Mouse (Mus musculus): ENCODE data around the gene Slc8a1. TPM values are rescaled to one million over a fixed set of nuclear protein-coding genes. Genes with fewer than 3 reads are reported as not detected.
A peak's percentile ranks its signal among the peaks of the same experiment; 100 is the strongest.

The Slc8a1 gene
- polyA plus RNA-seq, 1 experiment from 2014 or later: 144 TPM

DNA sequence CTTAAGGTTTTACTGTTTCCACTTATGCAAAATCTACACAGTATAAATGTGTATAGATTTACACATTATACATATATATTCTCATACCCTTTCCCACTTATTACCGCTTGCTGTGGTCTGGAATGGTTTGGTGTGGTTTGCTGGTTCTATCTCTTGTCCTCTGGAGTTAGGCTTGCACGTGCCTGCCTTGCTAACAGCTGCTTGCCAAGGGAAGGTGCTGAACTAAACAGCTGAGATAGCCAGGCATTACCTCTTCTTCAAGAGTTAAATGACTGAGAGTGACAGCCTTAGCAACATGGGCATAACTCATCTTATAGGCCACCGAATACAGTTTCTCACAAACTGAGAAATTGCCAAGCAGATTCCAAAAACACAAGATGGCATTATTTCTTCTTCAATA is 211.7 kb downstream of the Slc8a1 start:
- H3K27me3 ChIP-seq (ENCODE audit: control insufficient read depth, insufficient read depth, low read length): no peaks in the 10 kb centered on the region
- H3K27ac ChIP-seq (replicated peaks in 1 of 2; ENCODE audit: control insufficient read depth in 1 of 2, insufficient read depth in 1 of 2, low read depth in 2 of 2, low read length in 2 of 2): no peak overlapping the region
- H3K4me2 ChIP-seq (ENCODE audit: low read length): no peak overlapping the region
- peaks cover 0 to 17% of the 10 kb centered on the region in 2 experiments; a peak in 3 of 4 replicates for H3K4me1 ChIP-seq (ENCODE audit: control insufficient read depth in 2 of 2, insufficient read depth in 2 of 2, low read length in 2 of 2)
- no peak overlapping the region for H3K4me3 ChIP-seq (ENCODE audit: control insufficient read depth in 1 of 2, insufficient read depth in 1 of 2, low read depth in 1 of 2, low read length in 2 of 2)
- H3K9ac ChIP-seq (ENCODE audit: low read length): no peak overlapping the region
- H3K36me3 ChIP-seq (ENCODE audit: control insufficient read depth, insufficient read depth, low read length): no peaks in the 10 kb centered on the region
- 74% methylated on average over 3 of the region's 3 CpGs for WGBS
- no peak for ATAC-seq (ENCODE audit: insufficient number of reproducible peaks, insufficient read depth, low FRiP score, low read depth)
- no peaks in the 10 kb centered on the region for H3K9me3 ChIP-seq (ENCODE audit: control insufficient read depth, low read length)

DNA sequence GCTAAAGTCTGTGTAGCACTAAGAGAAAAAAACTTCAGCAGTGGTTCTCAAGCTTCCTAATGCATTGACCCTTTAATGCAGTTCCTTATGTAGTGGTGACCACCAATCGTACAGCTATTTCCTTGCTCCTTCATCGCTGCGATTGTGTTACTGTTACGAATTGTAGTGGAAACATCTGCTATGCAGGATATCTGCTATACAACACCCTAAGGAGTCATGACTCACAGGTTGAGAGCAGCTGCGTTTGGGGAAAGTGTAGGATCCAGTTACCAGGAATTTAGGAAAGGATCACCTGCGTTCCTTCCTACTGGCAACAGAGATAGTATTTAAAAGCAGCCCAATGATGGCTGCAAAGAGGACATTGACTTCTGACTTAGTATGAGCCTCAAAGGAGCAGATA is 213.4 kb downstream of the Slc8a1 start:
- Histone ChIP-seq H3K27me3 (ENCODE audit: control insufficient read depth, insufficient read depth, low read length) (no peaks in the 10 kb centered on the region), H3K4me2 (ENCODE audit: low read length) (no peak overlapping the region)
- WGBS: 69% methylated on average over 6 of the region's 6 CpGs

DNA sequence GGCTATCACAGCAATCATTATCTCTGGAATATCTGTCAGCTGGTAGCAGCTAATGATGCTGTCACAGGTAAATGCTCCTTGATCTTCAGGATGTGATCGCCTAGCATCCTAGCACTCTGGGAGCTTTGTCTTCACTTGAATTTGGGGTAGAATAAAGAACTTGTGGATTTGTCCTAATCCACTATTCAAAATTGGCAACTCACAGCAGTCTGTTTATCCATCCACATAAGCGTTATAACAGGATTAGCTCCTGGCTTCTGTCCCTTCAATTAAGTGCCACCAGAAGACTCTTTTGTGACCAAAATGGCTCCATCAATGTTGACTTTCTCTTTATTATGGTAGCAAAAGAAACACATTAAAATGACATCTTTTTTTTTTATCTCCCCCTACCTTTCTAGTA is 214.2 kb downstream of the Slc8a1 start:
- Histone ChIP-seq H3K27ac (replicated peaks in 1 of 2; ENCODE audit: control insufficient read depth in 1 of 2, insufficient read depth in 1 of 2, low read depth in 2 of 2, low read length in 2 of 2) (no peak overlapping the region), H3K4me1 (ENCODE audit: control insufficient read depth in 2 of 2, insufficient read depth in 2 of 2, low read length in 2 of 2) (peaks cover 0 to 21% of the 10 kb centered on the region in 2 experiments; a peak in 3 of 4 replicates), H3K9ac (ENCODE audit: low read length) (no peak overlapping the region), H3K36me3 (ENCODE audit: control insufficient read depth, insufficient read depth, low read length) (no peaks in the 10 kb centered on the region), H3K27me3 (ENCODE audit: control insufficient read depth, insufficient read depth, low read length) (no peaks in the 10 kb centered on the region), H3K4me3 (ENCODE audit: control insufficient read depth in 1 of 2, insufficient read depth in 1 of 2, low read depth in 1 of 2, low read length in 2 of 2) (no peak overlapping the region), H3K9me3 (ENCODE audit: control insufficient read depth, low read length) (no peaks in the 10 kb centered on the region), H3K4me2 (ENCODE audit: low read length) (no peak overlapping the region)
- ATAC-seq (ENCODE audit: insufficient number of reproducible peaks, insufficient read depth, low FRiP score, low read depth): no peak
- WGBS: 68% methylated on average over 2 of the region's 2 CpGs

More for the DNA sequence above, 213.4 kb downstream of the Slc8a1 start:
- no peak for ATAC-seq (ENCODE audit: insufficient number of reproducible peaks, insufficient read depth, low FRiP score, low read depth)
- no peak overlapping the region for H3K9ac ChIP-seq (ENCODE audit: low read length)
- peak overlapping the region in 1 of 2 experiments; percentile 11; a peak in 1 of 4 replicates for H3K27ac ChIP-seq (replicated peaks in 1 of 2; ENCODE audit: control insufficient read depth in 1 of 2, insufficient read depth in 1 of 2, low read depth in 2 of 2, low read length in 2 of 2)
- H3K36me3 ChIP-seq (ENCODE audit: control insufficient read depth, insufficient read depth, low read length): no peaks in the 10 kb centered on the region
- no peaks in the 10 kb centered on the region for H3K9me3 ChIP-seq (ENCODE audit: control insufficient read depth, low read length)
- H3K4me1 ChIP-seq (ENCODE audit: control insufficient read depth in 2 of 2, insufficient read depth in 2 of 2, low read length in 2 of 2): peaks cover 0 to 21% of the 10 kb centered on the region in 2 experiments; a peak in 3 of 4 replicates
- H3K4me3 ChIP-seq (ENCODE audit: control insufficient read depth in 1 of 2, insufficient read depth in 1 of 2, low read depth in 1 of 2, low read length in 2 of 2): no peak overlapping the region

DNA sequence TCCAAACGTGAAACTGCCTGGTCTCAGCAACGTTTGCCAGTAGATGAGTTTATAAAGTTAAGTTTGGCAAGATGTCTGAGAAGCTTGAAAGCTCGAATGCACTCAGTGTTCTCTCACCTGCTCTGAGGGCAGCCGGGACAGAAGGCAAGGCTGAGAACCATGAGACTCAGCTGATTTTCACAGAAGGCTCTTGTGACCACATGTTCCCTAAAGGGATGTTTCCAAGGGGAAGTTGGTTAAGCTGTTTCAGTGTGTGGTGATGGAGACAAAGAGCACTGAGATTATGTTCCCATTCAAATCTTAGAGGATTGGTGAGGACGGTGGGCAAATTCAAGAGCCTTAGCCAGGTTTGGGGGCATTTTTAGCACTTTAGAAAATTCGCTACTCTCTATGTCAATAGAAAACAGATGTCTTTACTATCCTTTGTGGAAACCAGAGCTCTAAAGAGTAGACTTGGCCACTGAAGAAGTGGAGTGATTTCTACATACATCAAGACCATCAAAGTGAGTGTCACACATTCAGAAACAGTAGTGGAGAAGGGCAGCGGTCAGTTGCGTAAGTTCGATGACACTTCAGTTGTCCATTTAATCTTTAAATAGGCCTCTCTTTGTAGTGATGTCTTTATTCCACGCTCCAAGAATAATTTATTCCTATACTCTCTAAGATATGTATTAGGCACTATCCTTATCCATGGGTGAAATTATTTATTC is 219.7 kb downstream of the Slc8a1 start:
- 84% methylated on average over 10 of the region's 10 CpGs for WGBS
- no peak for ATAC-seq (ENCODE audit: insufficient number of reproducible peaks, insufficient read depth, low FRiP score, low read depth)

DNA sequence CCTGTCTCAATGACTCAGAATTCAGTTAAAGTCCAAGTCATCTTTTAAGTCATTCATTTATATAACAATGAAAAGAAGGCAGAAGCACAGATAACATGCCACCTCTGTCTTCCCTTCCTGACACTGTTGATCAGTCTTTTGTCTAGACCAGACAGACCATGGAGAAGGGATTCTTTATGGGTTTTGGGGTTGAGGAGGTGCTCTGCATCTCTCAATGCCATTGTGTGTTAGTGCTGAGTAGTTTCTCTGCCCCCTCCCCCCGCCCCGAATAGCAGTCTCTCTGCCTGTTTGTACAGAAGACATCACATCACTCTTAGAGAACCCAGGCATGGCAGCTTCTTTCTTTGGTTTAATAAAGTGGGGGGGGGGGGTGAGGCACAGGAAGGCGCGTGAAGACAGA is 222.0 kb downstream of the Slc8a1 start:
- peaks cover 13 to 24% of the 10 kb centered on the region in 2 experiments for H3K4me1 ChIP-seq (ENCODE audit: control insufficient read depth in 2 of 2, insufficient read depth in 2 of 2, low read length in 2 of 2)
- no peaks in the 10 kb centered on the region for H3K36me3 ChIP-seq (ENCODE audit: control insufficient read depth, insufficient read depth, low read length)
- H3K4me2 ChIP-seq (ENCODE audit: low read length): no peak overlapping the region
- WGBS: 85% methylated on average over 4 of the region's 4 CpGs
- H3K9ac ChIP-seq (ENCODE audit: low read length): no peak overlapping the region
- no peaks in the 10 kb centered on the region for H3K27me3 ChIP-seq (ENCODE audit: control insufficient read depth, insufficient read depth, low read length)
- ATAC-seq (ENCODE audit: insufficient number of reproducible peaks, insufficient read depth, low FRiP score, low read depth): no peak
- H3K27ac ChIP-seq (replicated peaks in 1 of 2; ENCODE audit: control insufficient read depth in 1 of 2, insufficient read depth in 1 of 2, low read depth in 2 of 2, low read length in 2 of 2): no peak overlapping the region
- H3K9me3 ChIP-seq (ENCODE audit: control insufficient read depth, low read length): no peaks in the 10 kb centered on the region
- H3K4me3 ChIP-seq (ENCODE audit: control insufficient read depth in 1 of 2, insufficient read depth in 1 of 2, low read depth in 1 of 2, low read length in 2 of 2): no peak overlapping the region

More for the DNA sequence above, 219.7 kb downstream of the Slc8a1 start:
- Histone ChIP-seq H3K4me3 (ENCODE audit: control insufficient read depth in 1 of 2, insufficient read depth in 1 of 2, low read depth in 1 of 2, low read length in 2 of 2) (no peak overlapping the region), H3K9ac (ENCODE audit: low read length) (no peak overlapping the region), H3K4me2 (ENCODE audit: low read length) (no peak overlapping the region), H3K4me1 (ENCODE audit: control insufficient read depth in 2 of 2, insufficient read depth in 2 of 2, low read length in 2 of 2) (peaks cover 9 to 26% of the 10 kb centered on the region in 2 experiments), H3K9me3 (ENCODE audit: control insufficient read depth, low read length) (no peaks in the 10 kb centered on the region), H3K36me3 (ENCODE audit: control insufficient read depth, insufficient read depth, low read length) (no peaks in the 10 kb centered on the region), H3K27ac (replicated peaks in 1 of 2; ENCODE audit: control insufficient read depth in 1 of 2, insufficient read depth in 1 of 2, low read depth in 2 of 2, low read length in 2 of 2) (no peak overlapping the region), H3K27me3 (ENCODE audit: control insufficient read depth, insufficient read depth, low read length) (no peaks in the 10 kb centered on the region)

DNA sequence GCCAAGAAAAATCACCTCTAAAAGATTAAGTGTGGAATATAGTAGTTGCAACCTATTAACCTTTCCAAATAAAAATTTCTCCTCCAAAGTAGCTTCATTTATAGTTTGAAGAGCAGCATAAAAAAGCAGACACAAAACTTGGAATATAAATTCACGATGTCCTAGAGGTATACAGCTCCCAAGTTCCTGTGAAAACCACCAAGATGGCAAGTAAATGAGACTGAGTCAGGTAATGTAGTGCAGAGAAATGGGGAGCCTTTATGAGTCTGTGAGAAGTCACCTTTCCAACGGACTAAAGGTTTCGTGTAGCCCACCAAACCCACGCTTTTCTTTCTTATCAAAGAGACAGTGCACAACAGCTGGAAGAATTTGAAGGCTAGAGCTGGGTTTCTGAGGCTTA is 224.2 kb downstream of the Slc8a1 start:
- WGBS: 63% methylated on average over 4 of the region's 4 CpGs
- ATAC-seq (ENCODE audit: insufficient number of reproducible peaks, insufficient read depth, low FRiP score, low read depth): no peak
- no peak overlapping the region for H3K9ac ChIP-seq (ENCODE audit: low read length)
- no peak overlapping the region for H3K4me2 ChIP-seq (ENCODE audit: low read length)
- H3K9me3 ChIP-seq (ENCODE audit: control insufficient read depth, low read length): no peaks in the 10 kb centered on the region
- peaks cover 14 to 24% of the 10 kb centered on the region in 2 experiments for H3K4me1 ChIP-seq (ENCODE audit: control insufficient read depth in 2 of 2, insufficient read depth in 2 of 2, low read length in 2 of 2)
- 0 out of 2 replicates have a peak, but pooled peaks cover 5% of the 10 kb centered on the region for H3K36me3 ChIP-seq (ENCODE audit: control insufficient read depth, insufficient read depth, low read length)
- no peaks in the 10 kb centered on the region for H3K27me3 ChIP-seq (ENCODE audit: control insufficient read depth, insufficient read depth, low read length)
- H3K27ac ChIP-seq (replicated peaks in 1 of 2; ENCODE audit: control insufficient read depth in 1 of 2, insufficient read depth in 1 of 2, low read depth in 2 of 2, low read length in 2 of 2): peak overlapping the region in 1 of 2 experiments; percentile 29; a peak in 2 of 4 replicates
- no peak overlapping the region for H3K4me3 ChIP-seq (ENCODE audit: control insufficient read depth in 1 of 2, insufficient read depth in 1 of 2, low read depth in 1 of 2, low read length in 2 of 2)

DNA sequence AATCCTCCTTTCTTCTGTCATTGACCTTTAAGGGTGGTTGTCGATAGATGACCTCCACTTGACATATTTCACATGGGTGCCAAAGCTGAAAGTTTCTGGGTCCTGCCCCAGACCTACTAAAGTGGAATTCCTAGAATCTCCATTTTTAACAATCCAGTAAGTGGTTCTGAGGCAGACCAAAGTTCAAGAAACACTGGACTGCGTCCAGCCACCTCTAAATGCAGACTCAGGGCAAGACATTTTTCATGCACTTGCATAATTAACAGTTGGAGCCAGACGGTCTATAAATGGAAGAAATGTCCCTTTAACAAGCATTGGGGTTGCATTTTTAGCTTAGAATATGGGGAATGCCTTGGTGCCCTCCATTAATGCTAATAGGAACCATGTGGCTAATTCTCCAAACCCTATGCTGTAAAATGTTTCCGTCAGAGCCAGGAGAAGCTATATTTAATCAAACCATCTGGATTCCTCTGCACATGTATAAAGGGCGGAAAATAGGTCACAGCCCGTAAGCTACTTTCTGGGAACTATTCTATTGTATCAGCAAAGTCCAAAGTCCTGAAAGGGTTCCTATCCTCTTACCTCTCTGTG is 224.7 kb downstream of the Slc8a1 start:
- Histone ChIP-seq H3K4me1 (ENCODE audit: control insufficient read depth in 2 of 2, insufficient read depth in 2 of 2, low read length in 2 of 2) (peaks cover 14 to 24% of the 10 kb centered on the region in 2 experiments), H3K9ac (ENCODE audit: low read length) (no peak overlapping the region), H3K4me2 (ENCODE audit: low read length) (no peak overlapping the region), H3K27me3 (ENCODE audit: control insufficient read depth, insufficient read depth, low read length) (no peaks in the 10 kb centered on the region), H3K4me3 (ENCODE audit: control insufficient read depth in 1 of 2, insufficient read depth in 1 of 2, low read depth in 1 of 2, low read length in 2 of 2) (no peak overlapping the region), H3K9me3 (ENCODE audit: control insufficient read depth, low read length) (no peaks in the 10 kb centered on the region), H3K27ac (replicated peaks in 1 of 2; ENCODE audit: control insufficient read depth in 1 of 2, insufficient read depth in 1 of 2, low read depth in 2 of 2, low read length in 2 of 2) (peak overlapping the region in 1 of 2 experiments; percentile 31; a peak in 2 of 4 replicates), H3K36me3 (ENCODE audit: control insufficient read depth, insufficient read depth, low read length) (0 out of 2 replicates have a peak, but pooled peaks cover 5% of the 10 kb centered on the region)
- ATAC-seq (ENCODE audit: insufficient number of reproducible peaks, insufficient read depth, low FRiP score, low read depth): no peak
- WGBS: 53% methylated on average over 6 of the region's 6 CpGs

Data from heart, embryonic 14.5 days (tissue).